In the genomic region with DNA sequence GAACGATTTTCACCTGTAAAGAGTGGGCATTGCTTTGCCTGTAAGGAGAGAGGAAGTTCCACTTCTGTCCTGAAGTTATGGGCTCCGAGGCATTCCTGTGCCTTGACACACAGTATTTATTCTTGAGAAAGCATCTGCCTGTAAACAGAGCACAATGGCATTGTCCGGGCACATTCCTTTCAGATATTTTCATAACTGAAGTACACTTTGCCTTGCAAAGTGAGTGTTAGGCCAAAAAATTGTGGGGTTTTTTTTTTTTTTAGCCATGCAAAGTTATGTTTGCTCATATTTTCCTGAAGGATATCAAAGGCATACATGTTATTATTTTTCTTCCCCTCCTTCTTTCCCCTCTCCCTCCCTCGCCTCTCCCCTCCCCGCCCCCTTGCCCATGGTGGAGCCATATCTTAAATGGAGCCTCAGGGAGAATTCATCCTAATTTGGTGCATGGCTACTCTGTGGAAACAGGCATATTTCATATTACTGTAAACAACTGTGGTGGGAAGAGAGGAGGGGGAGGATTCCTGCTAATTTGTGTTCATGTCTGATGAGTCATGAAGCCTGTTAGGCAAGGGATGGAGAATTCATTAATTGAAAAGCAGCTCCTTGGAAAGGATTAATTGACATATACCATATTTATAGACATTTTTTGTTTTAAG, we compare ENCODE assay signal across 13 mouse cellular contexts. TPM values are rescaled to one million over a fixed set of nuclear protein-coding genes. Genes with fewer than 3 reads are reported as not detected.
DNase-seq lines count a peak whose midpoint lies in the region; ATAC-seq and TF ChIP-seq lines count a peak whose summit lies in the region.
"Had no signal": no experiment of that assay in that cellular context is flagged by ENCODE, and none has a peak within 500 bp of the region (broad histone marks: within the 10 kb centered on the region; RNA-seq: fewer than 3 reads in every experiment).

No protein-coding gene starts in this region.

- no peaks in the 10 kb centered on the region for H3K36me3 ChIP-seq in embryonic facial prominence, embryonic 13.5 days
- no peaks in the 10 kb centered on the region for H3K36me3 ChIP-seq in embryonic facial prominence, embryonic 10.5 days (replicated peaks)
- H3K36me3 ChIP-seq in liver, embryonic 11.5 days (ENCODE audit: control insufficient read depth, insufficient read depth, low read length) = no peaks in the 10 kb centered on the region
- H3K36me3 ChIP-seq in intestine, postnatal 0 days (ENCODE audit: control insufficient read depth, insufficient read depth) = no peaks in the 10 kb centered on the region
- H3K36me3 ChIP-seq in small intestine, adult 2 months (ENCODE audit: control insufficient read depth, insufficient read depth, low read length) = no peaks in the 10 kb centered on the region
- H3K36me3 ChIP-seq: forebrain, embryonic 10.5 days; neural tube, embryonic 12.5 days had no signal

- TF ChIP-seq CTCF in intestine, postnatal 0 days (IDR thresholded peaks at IDR 0.05; ENCODE audit: low read depth) = no peak
- TF ChIP-seq CTCF in small intestine, adult 2 months (IDR thresholded peaks at IDR 0.05; ENCODE audit: extremely low read depth, insufficient read length, insufficient replicate concordance, low read depth, low read length) = no peak

- no peak for TF ChIP-seq POLR2A in small intestine, adult 2 months (IDR thresholded peaks at IDR 0.05; ENCODE audit: low read depth, low read length)

- peaks cover 36% of the 10 kb centered on the region for H3K4me1 ChIP-seq in embryonic facial prominence, embryonic 13.5 days
- peaks cover 35% of the 10 kb centered on the region for H3K4me1 ChIP-seq in embryonic facial prominence, embryonic 10.5 days
- peaks cover 21% of the 10 kb centered on the region for H3K4me1 ChIP-seq in liver, embryonic 11.5 days (replicated peaks; ENCODE audit: control insufficient read depth, insufficient read depth, low read length)
- H3K4me1 ChIP-seq in intestine, postnatal 0 days (replicated peaks; ENCODE audit: control insufficient read depth, insufficient read depth, low read length) = 0 out of 2 replicates have a peak, but pooled peaks cover under 1% of the 10 kb centered on the region
- H3K4me1 ChIP-seq in small intestine, adult 2 months (ENCODE audit: control insufficient read depth, insufficient read depth, insufficient read length, low read length) = peaks cover 10% of the 10 kb centered on the region

- H3K27me3 ChIP-seq in embryonic facial prominence, embryonic 13.5 days = no peaks in the 10 kb centered on the region
- H3K27me3 ChIP-seq in embryonic facial prominence, embryonic 10.5 days (replicated peaks; ENCODE audit: low read depth, poor library complexity, severe bottlenecking) = no peaks in the 10 kb centered on the region
- no peaks in the 10 kb centered on the region for H3K27me3 ChIP-seq in liver, embryonic 11.5 days (replicated peaks; ENCODE audit: control insufficient read depth, insufficient read depth, low read length)
- H3K27me3 ChIP-seq in intestine, postnatal 0 days (replicated peaks; ENCODE audit: control insufficient read depth, insufficient read depth, low read length) = no peaks in the 10 kb centered on the region
- H3K27me3 ChIP-seq in small intestine, adult 2 months (ENCODE audit: control insufficient read depth, insufficient read depth, low read length) = no peaks in the 10 kb centered on the region
- H3K27me3 ChIP-seq: neural tube, embryonic 12.5 days had no signal

- no peak for ATAC-seq in embryonic facial prominence, embryonic 13.5 days (ENCODE audit: insufficient number of reproducible peaks, insufficient read depth, low FRiP score, low TSS enrichment, low read depth)
- ATAC-seq in liver, embryonic 11.5 days (replicated peaks; ENCODE audit: low FRiP score) = no peak
- ATAC-seq in intestine, postnatal 0 days = no peak

- H3K9ac ChIP-seq in embryonic facial prominence, embryonic 13.5 days = no peak overlapping the region
- peak overlapping the region; percentile 17; the same call in 1 of the 2 replicates for H3K9ac ChIP-seq in liver, embryonic 11.5 days (ENCODE audit: low read depth, low read length)
- no peak overlapping the region for H3K9ac ChIP-seq in intestine, postnatal 0 days (ENCODE audit: low read depth, low read length)
- H3K9ac ChIP-seq: neural tube, embryonic 12.5 days had no signal

- H3K4me2 ChIP-seq in embryonic facial prominence, embryonic 13.5 days = peak overlapping the region; percentile 24
- H3K4me2 ChIP-seq in liver, embryonic 11.5 days = peak overlapping the region; percentile 82
- H3K4me2 ChIP-seq in intestine, postnatal 0 days (replicated peaks; ENCODE audit: low read depth) = peak overlapping the region; percentile 80
- H3K4me2 ChIP-seq: neural tube, embryonic 12.5 days had no signal

- no peak overlapping the region for H3K4me3 ChIP-seq in embryonic facial prominence, embryonic 13.5 days
- no peak overlapping the region for H3K4me3 ChIP-seq in embryonic facial prominence, embryonic 10.5 days
- peak overlapping the region; percentile 24; the same call in 1 of the 2 replicates for H3K4me3 ChIP-seq in liver, embryonic 11.5 days (ENCODE audit: low read depth, low read length)
- H3K4me3 ChIP-seq in intestine, postnatal 0 days (ENCODE audit: low read depth, low read length) = 0 out of 2 replicates have a peak overlapping the region, but pooled peaks have one; percentile 11
- no peak overlapping the region for H3K4me3 ChIP-seq in small intestine, adult 2 months (ENCODE audit: low read depth, low read length)
- H3K4me3 ChIP-seq: forebrain, embryonic 10.5 days; neural tube, embryonic 12.5 days had no signal

- H3K27ac ChIP-seq in embryonic facial prominence, embryonic 13.5 days = no peak overlapping the region
- H3K27ac ChIP-seq in embryonic facial prominence, embryonic 10.5 days (replicated peaks) = no peak overlapping the region
- H3K27ac ChIP-seq in liver, embryonic 11.5 days (ENCODE audit: low read depth, low read length) = no peak overlapping the region
- no peak overlapping the region for H3K27ac ChIP-seq in intestine, postnatal 0 days (ENCODE audit: low read depth, low read length)
- peak overlapping the region; percentile 40 for H3K27ac ChIP-seq in small intestine, adult 2 months (ENCODE audit: insufficient read depth, low read depth, low read length)
- H3K27ac ChIP-seq: forebrain, embryonic 10.5 days; neural tube, embryonic 12.5 days had no signal

- DNase-seq in embryonic facial prominence, embryonic 10.5 days (ENCODE audit: low spot score) = no peak
- no peak for DNase-seq in liver, embryonic 11.5 days (ENCODE audit: low spot score)
- no peak for DNase-seq in liver
- no peak for DNase-seq in right cerebral cortex, postnatal 4 days
- DNase-seq in adrenal gland, adult 2 months = no peak
- DNase-seq: cerebellum, postnatal 25 days; gastrocnemius, postnatal 36 days; layer of hippocampus, postnatal 36 days had no signal

- WGBS in embryonic facial prominence, embryonic 13.5 days = 58% methylated on average over 5 of the region's 5 CpGs
- WGBS in embryonic facial prominence, embryonic 10.5 days = 70% methylated on average over 5 of the region's 5 CpGs
- WGBS in liver, embryonic 11.5 days = 57% methylated on average over 5 of the region's 5 CpGs
- WGBS in intestine, postnatal 0 days = 38% methylated on average over 5 of the region's 5 CpGs
- WGBS in small intestine, adult 2 months = 38% methylated on average over 5 of the region's 5 CpGs

- H3K9me3 ChIP-seq in embryonic facial prominence, embryonic 13.5 days = no peaks in the 10 kb centered on the region
- no peaks in the 10 kb centered on the region for H3K9me3 ChIP-seq in embryonic facial prominence, embryonic 10.5 days
- no peaks in the 10 kb centered on the region for H3K9me3 ChIP-seq in liver, embryonic 11.5 days (ENCODE audit: control insufficient read depth, low read length)
- no peaks in the 10 kb centered on the region for H3K9me3 ChIP-seq in intestine, postnatal 0 days (ENCODE audit: control insufficient read depth)
- H3K9me3 ChIP-seq: forebrain, embryonic 10.5 days; neural tube, embryonic 12.5 days had no signal

RNA-seq across cellular contexts. Expression of a gene that starts 32.3 kb away (rescaled TPM):
- polyA plus RNA-seq in embryonic facial prominence, embryonic 13.5 days (2015; fragmentation: Nextera tagmentation; extraction: Ambion mirVana) = 99.5 and 101 TPM in 2 replicates
- 52.2 and 55.0 TPM in 2 replicates for polyA plus RNA-seq in embryonic facial prominence, embryonic 10.5 days (2016; fragmentation: Nextera tagmentation; extraction: Ambion mirVana)
- 242 and 268 TPM in 2 replicates for polyA plus RNA-seq in liver, embryonic 11.5 days (2014; fragmentation: Nextera tagmentation; extraction: Ambion mirVana)
- 54.6 and 55.5 TPM in 2 replicates for polyA plus RNA-seq in intestine, postnatal 0 days (2015; fragmentation: Nextera tagmentation; extraction: Ambion mirVana)
- polyA plus RNA-seq in small intestine, adult 2 months (2012; rRNA removed) = 27.2 and 48.7 TPM in 2 replicates
- total RNA-seq in adrenal gland, adult 2 months (2021) = 100 to 1,000 TPM; 563 to 574 TPM
- polyA plus RNA-seq in adrenal gland, adult 2 months (2012; rRNA removed) = 174 and 252 TPM in 2 replicates

Comparison
In these comparisons a context has a peak if more than half of its experiments do, and no peak if none do; other contexts are left out.
1. H3K4me2 ChIP-seq: peak in every context shown above with its lines; median percentile 82 in liver, embryonic 11.5 days; 80 in intestine, postnatal 0 days; 24 in embryonic facial prominence, embryonic 13.5 days.
2. H3K4me3 ChIP-seq: peak in liver, embryonic 11.5 days (single experiment) and intestine, postnatal 0 days (single experiment); none in embryonic facial prominence, embryonic 13.5 days (single experiment), embryonic facial prominence, embryonic 10.5 days (single experiment) and small intestine, adult 2 months (single experiment).